Mouse (Mus musculus): ENCODE data around the gene Cryzl1. TPM values are rescaled to one million over a fixed set of nuclear protein-coding genes. Genes with fewer than 3 reads are reported as not detected.
"Not testable (repeated sequence)": the region's sequence is repeated elsewhere in the genome, so short reads cannot be mapped to it uniquely, and the experiment has no call there.

Gene Cryzl1
- polyA plus RNA-seq, 1 experiment from 2014 or later: 50.7 TPM

DNA sequence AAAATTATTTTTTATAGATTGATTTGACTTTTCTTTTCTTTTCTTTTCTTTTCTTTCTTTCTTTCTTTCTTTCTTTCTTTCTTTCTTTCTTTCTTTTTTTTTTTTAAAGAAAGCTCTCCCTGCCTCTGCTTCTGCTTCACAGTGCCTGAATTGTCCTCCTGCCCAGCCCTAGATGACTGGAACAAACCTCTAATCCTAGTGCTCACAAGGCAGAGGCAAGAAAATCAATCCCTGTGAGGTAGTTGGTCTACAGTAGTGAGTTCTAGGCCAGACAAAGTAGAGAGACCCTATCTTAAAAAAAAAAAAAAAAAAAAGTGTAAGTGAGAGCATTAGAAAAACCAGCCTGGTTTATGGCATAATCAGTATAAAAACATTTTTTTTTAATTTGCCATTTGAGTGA, 79.0 kb downstream of the Cryzl1 start:
- Histone ChIP-seq H3K4me2 (peak overlapping the region; percentile 33; the same call in 1 of the 2 replicates), H3K9ac (no peak overlapping the region), H3K27ac (no peak overlapping the region), H3K4me3 (no peak overlapping the region), H3K9me3 (replicated peaks) (no peaks in the 10 kb centered on the region), H3K27me3 (no peaks in the 10 kb centered on the region), H3K4me1 (replicated peaks) (peaks cover 14% of the 10 kb centered on the region), H3K36me3 (peaks cover 18% of the 10 kb centered on the region)
- no peak for ATAC-seq (replicated peaks; ENCODE audit: insufficient number of reproducible peaks, insufficient read depth, low FRiP score, low read depth)

DNA sequence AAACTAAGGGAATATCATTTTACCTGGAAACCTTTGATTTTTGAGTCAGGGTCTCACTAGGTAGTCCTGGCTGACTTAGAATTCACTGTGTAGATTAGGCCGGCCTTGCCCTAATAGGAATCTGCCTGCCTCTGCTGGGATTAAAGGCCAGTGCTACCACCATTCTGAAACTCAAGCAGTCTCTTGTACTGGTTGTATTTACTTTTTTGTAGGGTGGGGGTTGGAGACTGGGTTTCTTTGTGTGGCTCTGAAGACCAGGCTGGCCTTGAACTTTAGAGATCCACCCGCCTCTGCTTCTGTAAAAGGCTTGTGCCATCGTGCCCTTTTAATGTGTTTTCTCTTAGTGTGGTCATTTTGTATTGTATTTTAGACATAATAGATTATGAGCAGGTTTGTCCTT, 79.5 kb downstream of the Cryzl1 start:
- Histone ChIP-seq H3K4me1 (replicated peaks) (peaks cover 14% of the 10 kb centered on the region), H3K9ac (0 out of 2 replicates have a peak overlapping the region, but pooled peaks have one; percentile 12), H3K4me2 (peak overlapping the region; percentile 65), H3K4me3 (peak overlapping the region; percentile 70), H3K36me3 (peaks cover 15% of the 10 kb centered on the region), H3K9me3 (replicated peaks) (no peaks in the 10 kb centered on the region), H3K27me3 (no peaks in the 10 kb centered on the region), H3K27ac (no peak overlapping the region)
- WGBS: 58% methylated on average over 3 of the region's 3 CpGs
- no peak for ATAC-seq (replicated peaks; ENCODE audit: insufficient number of reproducible peaks, insufficient read depth, low FRiP score, low read depth)

DNA sequence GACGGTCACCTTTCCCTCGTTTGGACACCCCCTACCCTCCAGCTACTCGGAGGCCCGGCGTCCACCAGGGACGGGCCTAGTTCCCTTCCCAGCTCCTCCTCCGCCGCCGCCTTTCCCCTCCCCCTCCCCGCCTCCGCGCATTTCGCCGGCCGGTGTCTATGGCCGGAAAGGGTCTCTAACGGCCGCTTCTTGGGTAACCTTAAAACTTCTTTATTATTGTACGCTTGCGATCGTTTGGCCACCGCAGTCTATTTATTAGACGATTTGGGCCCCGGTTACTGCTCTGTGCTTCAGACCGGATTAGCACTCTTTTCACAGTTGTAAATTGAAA, 80.6 kb downstream of the Cryzl1 start:
- Histone ChIP-seq H3K36me3 (peaks cover 12% of the 10 kb centered on the region), H3K4me3 (peak overlapping the region; percentile 70), H3K27me3 (no peaks in the 10 kb centered on the region), H3K4me1 (replicated peaks) (peaks cover 14% of the 10 kb centered on the region), H3K9me3 (replicated peaks) (no peaks in the 10 kb centered on the region), H3K4me2 (peak overlapping the region; percentile 65), H3K27ac (peak overlapping the region; percentile 99), H3K9ac (peak overlapping the region; percentile 71)
- 1% methylated on average over 25 of the region's 25 CpGs for WGBS
- peak; percentile 56 for ATAC-seq (replicated peaks; ENCODE audit: insufficient number of reproducible peaks, insufficient read depth, low FRiP score, low read depth)

DNA sequence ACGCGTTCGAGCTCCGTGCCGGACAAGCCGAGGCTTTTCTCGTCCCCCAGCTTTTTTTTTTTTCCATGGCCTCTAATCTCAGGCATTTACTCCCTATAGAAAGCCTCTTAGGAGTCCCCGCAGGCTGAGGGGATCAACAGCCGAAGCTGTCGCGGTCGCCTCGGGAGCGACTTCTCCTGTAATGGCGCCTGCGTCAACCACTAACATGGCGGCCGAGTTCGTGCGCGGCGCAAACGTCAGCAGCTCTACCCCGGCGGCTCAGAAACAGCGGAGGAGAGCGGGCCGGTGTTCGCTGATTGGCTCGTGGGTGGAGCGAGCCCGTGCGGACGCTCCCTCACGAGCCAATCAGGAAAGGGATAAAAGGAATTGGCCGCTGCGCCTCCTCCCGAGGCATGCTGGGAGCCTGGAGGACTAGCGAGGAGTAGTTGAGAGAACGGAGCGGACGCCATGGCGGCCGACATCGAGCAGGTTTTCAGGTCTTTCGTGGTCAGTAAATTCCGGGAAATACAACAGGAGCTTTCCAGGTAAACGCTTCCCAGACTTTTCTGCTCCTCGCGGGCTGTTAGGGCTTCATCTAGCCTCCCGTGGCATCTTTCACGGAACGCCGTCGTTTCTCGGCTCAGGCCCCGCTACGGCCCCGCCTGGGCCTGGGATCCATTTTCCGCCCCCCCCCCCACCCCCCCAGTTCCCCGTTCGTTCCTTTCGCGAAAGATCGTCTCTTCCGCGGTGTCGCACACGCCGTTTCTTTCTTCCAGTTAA, 81.1 kb downstream of the Cryzl1 start, which contains the start of gene Son:
Gene Son, plus strand, starts transcription at position 46 of the 759 bp plus-strand sequence.
- Histone ChIP-seq H3K9ac (peak within 1 kb of the TSS; percentile 77), H3K4me3 (peak within 1 kb of the TSS; percentile 70), H3K4me1 (replicated peaks) (peaks cover 14% of the 10 kb centered on the region), H3K9me3 (replicated peaks) (no peaks in the 10 kb centered on the region), H3K4me2 (peak within 1 kb of the TSS; percentile 98), H3K27ac (peak within 1 kb of the TSS; percentile 99), H3K36me3 (peaks cover 14% of the 10 kb centered on the region), H3K27me3 (no peaks in the 10 kb centered on the region)
- peak; percentile 96 for ATAC-seq (replicated peaks; ENCODE audit: insufficient number of reproducible peaks, insufficient read depth, low FRiP score, low read depth)
- WGBS: under 1% methylated on average over 69 of the region's 70 CpGs

DNA sequence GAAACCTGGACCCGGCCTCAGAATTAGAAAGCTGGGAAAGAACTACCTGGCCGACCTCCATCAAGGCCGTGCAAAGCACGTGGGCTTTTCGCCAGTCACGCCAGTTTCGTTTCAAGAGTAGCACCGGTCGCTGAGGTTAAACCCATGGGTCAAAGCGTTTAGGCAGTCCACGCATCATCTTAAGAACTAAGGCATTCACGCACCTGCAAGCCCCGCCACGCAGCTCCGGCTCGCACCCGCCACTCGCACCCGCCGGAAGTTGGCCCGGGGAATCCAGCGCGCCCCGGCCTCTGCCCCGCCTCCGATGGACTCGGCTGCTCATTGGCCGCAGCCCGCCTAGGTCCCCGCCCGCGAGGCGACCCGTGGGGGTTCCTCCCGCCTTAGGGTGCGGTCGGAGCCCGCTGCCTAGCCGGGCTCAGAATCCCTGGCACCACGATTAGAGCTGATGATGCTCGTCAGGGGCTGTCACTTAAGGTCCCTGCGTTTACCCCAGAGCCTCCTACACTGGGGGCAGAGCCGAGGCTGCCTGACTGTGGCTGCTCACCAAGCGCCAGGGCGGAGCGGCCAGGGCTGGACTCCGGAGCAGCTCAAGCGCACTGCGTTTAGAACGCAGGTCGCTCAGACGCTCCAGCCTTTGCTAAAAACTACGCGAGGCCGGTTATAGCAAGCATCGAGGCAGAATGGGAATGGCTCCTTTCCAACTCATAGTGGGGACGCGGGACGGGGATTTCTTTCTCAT, 81.9 kb downstream of the Cryzl1 start, which contains the start of gene Gart:
Gene Gart, minus strand, starts transcription at position 272 of the 739 bp plus-strand sequence.
- H3K4me3 ChIP-seq: peak within 1 kb of the TSS; percentile 70
- peak; percentile 88 for ATAC-seq (replicated peaks; ENCODE audit: insufficient number of reproducible peaks, insufficient read depth, low FRiP score, low read depth)
- no peaks in the 10 kb centered on the region for H3K27me3 ChIP-seq
- peak within 1 kb of the TSS; percentile 99 for H3K27ac ChIP-seq
- WGBS: under 1% methylated on average over 59 of the region's 59 CpGs
- H3K9ac ChIP-seq: peak within 1 kb of the TSS; percentile 77
- H3K36me3 ChIP-seq: peaks cover 14% of the 10 kb centered on the region
- peaks cover 6% of the 10 kb centered on the region for H3K4me1 ChIP-seq (replicated peaks)
- no peaks in the 10 kb centered on the region for H3K9me3 ChIP-seq (replicated peaks)
- peak within 1 kb of the TSS; percentile 98 for H3K4me2 ChIP-seq

DNA sequence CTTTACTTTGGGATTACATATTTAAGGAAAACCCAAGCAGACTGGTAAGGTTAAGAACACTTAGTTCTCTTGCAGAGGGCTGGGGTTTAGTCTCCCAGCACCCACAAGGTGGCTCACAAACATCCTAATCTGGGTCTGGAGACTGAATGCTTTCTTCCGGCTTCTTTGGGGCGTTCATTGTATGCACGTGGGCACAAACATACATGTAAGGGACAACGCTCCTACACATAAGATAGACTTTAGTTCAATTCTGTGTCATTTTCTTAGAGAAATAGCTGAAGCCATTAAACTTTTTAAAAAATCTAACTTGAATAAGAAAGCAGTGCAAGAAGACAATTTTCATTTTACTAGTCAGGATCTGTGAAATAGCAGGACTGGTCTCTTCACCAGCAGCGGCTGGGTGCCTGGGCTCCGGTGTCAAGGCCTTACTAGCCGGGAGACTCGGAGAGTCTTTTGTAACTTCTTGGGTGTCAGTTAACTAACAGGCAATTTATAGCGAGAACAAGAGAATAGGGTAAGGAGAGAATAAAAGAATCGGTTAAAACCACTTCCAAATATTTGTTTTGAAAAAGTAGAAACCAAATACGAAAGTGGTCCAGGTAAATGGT, 82.7 kb downstream of the Cryzl1 start:
- Histone ChIP-seq H3K27ac (peak overlapping the region; percentile 99), H3K9ac (peak overlapping the region; percentile 77), H3K27me3 (no peaks in the 10 kb centered on the region), H3K36me3 (peaks cover 18% of the 10 kb centered on the region), H3K4me3 (peak overlapping the region; percentile 70), H3K4me2 (peak overlapping the region; percentile 98), H3K4me1 (replicated peaks) (peaks cover 6% of the 10 kb centered on the region), H3K9me3 (replicated peaks) (no peaks in the 10 kb centered on the region)
- no peak for ATAC-seq (replicated peaks; ENCODE audit: insufficient number of reproducible peaks, insufficient read depth, low FRiP score, low read depth)
- WGBS: under 1% methylated on average over 11 of the region's 11 CpGs

DNA sequence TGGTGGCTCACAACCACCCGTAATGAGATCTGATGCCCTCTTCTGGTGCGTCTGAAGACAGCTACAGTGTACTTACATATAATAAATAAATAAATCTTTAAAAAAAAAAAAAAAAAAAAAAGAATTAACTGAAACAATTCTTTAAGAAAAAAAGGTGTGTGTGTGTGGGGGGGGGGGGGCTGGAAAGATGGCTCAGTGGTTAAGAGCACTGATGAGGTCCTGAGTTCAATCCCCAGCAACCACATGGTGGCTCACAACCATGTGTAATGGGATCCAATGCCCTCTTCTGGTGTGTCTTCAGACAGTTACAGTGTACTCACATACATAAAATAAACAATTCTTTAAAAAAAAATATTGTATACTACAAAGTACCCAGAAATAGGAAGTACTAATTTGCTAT, 83.4 kb downstream of the Cryzl1 start:
- H3K27ac ChIP-seq; H3K9me3 ChIP-seq (replicated peaks); H3K9ac ChIP-seq; H3K4me1 ChIP-seq (replicated peaks); H3K4me2 ChIP-seq; H3K4me3 ChIP-seq; ATAC-seq (replicated peaks; ENCODE audit: insufficient number of reproducible peaks, insufficient read depth, low FRiP score, low read depth); H3K27me3 ChIP-seq: not testable (repeated sequence)
- WGBS: 83% methylated on average over 1 of the region's 2 CpGs
- H3K36me3 ChIP-seq: peaks cover 22% of the 10 kb centered on the region

DNA sequence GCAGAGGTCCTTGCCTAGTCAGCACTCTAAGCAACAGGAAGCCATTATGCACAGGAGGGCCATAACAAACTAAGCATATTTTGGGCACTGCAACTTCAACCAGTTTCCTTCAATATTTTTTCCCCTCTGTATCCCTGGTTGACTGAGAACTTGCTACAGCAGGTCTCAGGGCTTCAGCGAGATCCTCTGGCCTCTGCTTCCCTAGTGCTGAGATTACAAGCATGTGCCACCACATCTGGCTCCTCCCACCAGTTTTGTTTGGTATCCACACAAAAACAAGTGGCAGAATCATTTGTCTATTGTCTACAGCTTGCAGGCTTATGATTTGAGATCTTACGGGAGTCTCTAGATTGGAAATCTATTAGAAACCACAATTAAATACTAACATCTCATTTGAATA, 83.9 kb downstream of the Cryzl1 start:
- H3K9me3 ChIP-seq (replicated peaks): no peaks in the 10 kb centered on the region
- WGBS: 73% methylated on average over 2 of the region's 2 CpGs
- H3K27me3 ChIP-seq: no peaks in the 10 kb centered on the region
- H3K9ac ChIP-seq: no peak overlapping the region
- no peak overlapping the region for H3K4me3 ChIP-seq
- no peak for ATAC-seq (replicated peaks; ENCODE audit: insufficient number of reproducible peaks, insufficient read depth, low FRiP score, low read depth)
- H3K4me2 ChIP-seq: no peak overlapping the region
- H3K36me3 ChIP-seq: peaks cover 27% of the 10 kb centered on the region
- H3K27ac ChIP-seq: no peak overlapping the region
- H3K4me1 ChIP-seq (replicated peaks): peaks cover 4% of the 10 kb centered on the region

DNA sequence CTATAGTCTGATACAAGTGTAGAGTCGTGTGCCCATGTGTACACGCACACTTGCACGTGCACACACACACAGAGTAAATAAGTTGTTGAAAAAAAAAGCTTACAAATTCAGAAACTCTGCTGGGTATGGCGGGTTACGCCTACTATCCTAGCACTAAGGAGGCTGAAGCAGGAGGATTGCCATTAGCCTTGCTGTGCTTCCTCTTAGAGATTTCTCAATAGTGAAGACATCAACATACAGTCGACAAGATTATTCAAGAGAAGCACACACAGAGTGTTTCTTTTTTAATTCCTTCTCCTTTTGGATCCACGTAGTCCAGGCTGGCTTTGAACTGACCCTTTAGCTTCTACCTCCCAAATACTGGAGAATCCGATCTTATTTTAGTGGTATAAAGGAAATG, 88.6 kb downstream of the Cryzl1 start:
- Histone ChIP-seq H3K27ac (no peak overlapping the region), H3K36me3 (peaks cover 73% of the 10 kb centered on the region), H3K4me2 (no peak overlapping the region), H3K9me3 (replicated peaks) (no peaks in the 10 kb centered on the region), H3K27me3 (no peaks in the 10 kb centered on the region), H3K4me1 (replicated peaks) (no peaks in the 10 kb centered on the region; the same call in 1 of the 2 replicates), H3K4me3 (no peak overlapping the region), H3K9ac (no peak overlapping the region)
- no peak for ATAC-seq (replicated peaks; ENCODE audit: insufficient number of reproducible peaks, insufficient read depth, low FRiP score, low read depth)
- WGBS: 96% methylated on average over 8 of the region's 8 CpGs

DNA sequence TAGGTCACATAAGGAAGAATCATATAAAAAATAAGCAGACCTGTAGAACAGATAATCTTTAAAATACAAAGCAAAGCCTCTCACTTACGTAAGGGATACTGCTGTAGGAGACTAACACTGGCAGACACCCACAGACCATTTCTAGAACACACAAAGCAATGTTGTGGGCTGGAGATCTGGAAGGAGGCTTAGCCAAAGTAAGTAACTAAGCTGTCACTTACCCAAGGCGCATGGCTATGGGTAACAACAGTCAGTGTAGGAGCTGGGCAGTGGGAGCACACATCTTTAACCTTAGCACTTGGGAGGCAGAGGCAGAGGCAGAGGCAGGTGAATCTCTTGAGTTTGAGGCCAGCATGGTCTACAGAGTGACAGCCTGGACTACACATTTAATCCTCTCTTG, 89.1 kb downstream of the Cryzl1 start:
- H3K9me3 ChIP-seq (replicated peaks): no peaks in the 10 kb centered on the region
- H3K4me1 ChIP-seq (replicated peaks): no peaks in the 10 kb centered on the region; the same call in 1 of the 2 replicates
- no peak overlapping the region for H3K9ac ChIP-seq
- H3K4me2 ChIP-seq: no peak overlapping the region
- peaks cover 77% of the 10 kb centered on the region for H3K36me3 ChIP-seq
- ATAC-seq (replicated peaks; ENCODE audit: insufficient number of reproducible peaks, insufficient read depth, low FRiP score, low read depth): no peak
- H3K27me3 ChIP-seq: no peaks in the 10 kb centered on the region
- no peak overlapping the region for H3K4me3 ChIP-seq
- no peak overlapping the region for H3K27ac ChIP-seq
- 89% methylated on average over 2 of the region's 2 CpGs for WGBS

Measured in heart, embryonic 15.5 days (tissue).